Comparison of ENCODE assay signal across 9 mouse cellular contexts in the genomic region with DNA sequence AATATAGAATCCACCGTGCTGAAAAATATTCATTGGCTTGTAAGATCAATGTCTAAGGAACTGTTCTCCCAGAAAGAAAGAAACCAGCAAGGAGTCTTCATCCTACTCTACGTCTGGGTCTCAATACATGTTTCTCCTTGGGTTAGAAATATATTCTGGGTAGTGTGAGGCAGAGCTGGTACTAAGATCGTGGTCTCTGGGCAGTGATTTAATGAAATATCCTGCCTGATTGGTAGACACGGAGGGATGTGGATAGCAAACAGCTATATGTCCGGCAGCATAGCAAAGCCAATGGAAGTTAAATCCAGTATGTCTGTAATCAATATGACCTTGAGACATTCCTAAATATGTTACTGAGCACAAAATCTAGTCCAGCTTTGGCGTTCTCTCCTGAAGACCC. TPM values are rescaled to one million over a fixed set of nuclear protein-coding genes. Genes with fewer than 3 reads are reported as not detected.
DNase-seq lines count a peak whose midpoint lies in the region; ATAC-seq and TF ChIP-seq lines count a peak whose summit lies in the region.
"Had no signal": no experiment of that assay in that cellular context is flagged by ENCODE, and none has a peak within 500 bp of the region (broad histone marks: within the 10 kb centered on the region; RNA-seq: fewer than 3 reads in every experiment).

No protein-coding gene starts in this region.

- peaks cover 21% of the 10 kb centered on the region; the same call in 1 of the 2 replicates for H3K4me1 ChIP-seq in heart, embryonic 10.5 days
- H3K4me1 ChIP-seq in neural tube, embryonic 11.5 days (ENCODE audit: control insufficient read depth, insufficient read depth, low read length), result no peaks in the 10 kb centered on the region
- H3K4me1 ChIP-seq in limb, embryonic 14.5 days (ENCODE audit: control insufficient read depth, insufficient read depth, low read length), result no peaks in the 10 kb centered on the region
- H3K4me1 ChIP-seq: liver, embryonic 15.5 days had no signal

- no peak for ATAC-seq in neural tube, embryonic 11.5 days (ENCODE audit: insufficient read depth, low FRiP score, low TSS enrichment)
- no peak for ATAC-seq in limb, embryonic 14.5 days (ENCODE audit: low FRiP score, low read depth)

- H3K27me3 ChIP-seq in heart, embryonic 10.5 days (ENCODE audit: insufficient read depth, poor library complexity, severe bottlenecking), result 0 out of 2 replicates have a peak, but pooled peaks cover 3% of the 10 kb centered on the region
- H3K27me3 ChIP-seq in neural tube, embryonic 11.5 days (ENCODE audit: control insufficient read depth, insufficient read depth, low read length), result 0 out of 2 replicates have a peak, but pooled peaks cover 2% of the 10 kb centered on the region
- H3K27me3 ChIP-seq in limb, embryonic 14.5 days (ENCODE audit: control insufficient read depth, insufficient read depth, low read length), result peaks cover 16% of the 10 kb centered on the region; the same call in 1 of the 2 replicates
- H3K27me3 ChIP-seq: liver, embryonic 15.5 days had no signal

- no peak for DNase-seq in heart, embryonic 10.5 days (ENCODE audit: low spot score)
- DNase-seq in heart, postnatal 36 days, result no peak
- no peak for DNase-seq in neural tube, embryonic 11.5 days (ENCODE audit: low spot score)
- no peak for DNase-seq in neural tube, embryonic 10.5 days (ENCODE audit: extremely low spot score, low spot score)
- DNase-seq in limb, embryonic 14.5 days (ENCODE audit: low spot score), result no peak
- DNase-seq in right cerebral cortex, postnatal 36 days (ENCODE audit: low spot score in 2 of 2), result no peak
- DNase-seq in cerebellum, postnatal 4 days (ENCODE audit: low spot score in 2 of 2), result no peak
- no peak for DNase-seq in urinary bladder, adult 2 months (ENCODE audit: low spot score)

- no peak overlapping the region for H3K27ac ChIP-seq in heart, embryonic 10.5 days
- H3K27ac ChIP-seq in neural tube, embryonic 11.5 days (ENCODE audit: low read depth, low read length), result no peak overlapping the region
- H3K27ac ChIP-seq in limb, embryonic 14.5 days (replicated peaks; ENCODE audit: low read depth, low read length), result no peak overlapping the region
- H3K27ac ChIP-seq: liver, embryonic 15.5 days had no signal

- H3K9ac ChIP-seq in neural tube, embryonic 11.5 days (ENCODE audit: low read length), result no peak overlapping the region
- H3K9ac ChIP-seq in limb, embryonic 14.5 days (ENCODE audit: low read depth, low read length, severe bottlenecking), result no peak overlapping the region
- H3K9ac ChIP-seq: liver, embryonic 15.5 days had no signal

- no peaks in the 10 kb centered on the region for H3K9me3 ChIP-seq in heart, embryonic 10.5 days
- H3K9me3 ChIP-seq in neural tube, embryonic 11.5 days (ENCODE audit: control insufficient read depth, low read length), result no peaks in the 10 kb centered on the region
- H3K9me3 ChIP-seq in limb, embryonic 14.5 days (ENCODE audit: control insufficient read depth, low read length), result no peaks in the 10 kb centered on the region
- H3K9me3 ChIP-seq: liver, embryonic 15.5 days had no signal

- H3K36me3 ChIP-seq in heart, embryonic 10.5 days, result no peaks in the 10 kb centered on the region
- no peaks in the 10 kb centered on the region for H3K36me3 ChIP-seq in neural tube, embryonic 11.5 days (ENCODE audit: control insufficient read depth, insufficient read depth, low read length)
- H3K36me3 ChIP-seq in limb, embryonic 14.5 days (ENCODE audit: control insufficient read depth, insufficient read depth, low read length), result no peaks in the 10 kb centered on the region
- H3K36me3 ChIP-seq: liver, embryonic 15.5 days had no signal

- H3K4me3 ChIP-seq in heart, embryonic 10.5 days, result peak overlapping the region; percentile 51
- 0 out of 2 replicates have a peak overlapping the region, but pooled peaks have one; percentile 31 for H3K4me3 ChIP-seq in neural tube, embryonic 11.5 days (ENCODE audit: low read depth, low read length)
- H3K4me3 ChIP-seq in limb, embryonic 14.5 days (replicated peaks; ENCODE audit: low read length), result peak overlapping the region; percentile 27; the same call in 1 of the 2 replicates
- H3K4me3 ChIP-seq: liver, embryonic 15.5 days had no signal

- peak overlapping the region; percentile 47 for H3K4me2 ChIP-seq in neural tube, embryonic 11.5 days (ENCODE audit: low read depth)
- peak overlapping the region; percentile 52; the same call in 1 of the 2 replicates for H3K4me2 ChIP-seq in limb, embryonic 14.5 days (replicated peaks; ENCODE audit: low read depth, low read length, severe bottlenecking)

- intact Hi-C loops in heart, postnatal 36 days (cut with DNase I), result loop anchor here (5.0 kb wide), 2 partner anchors 71 to 169 kb away; no protein-coding TSS in a partner anchor

- 54% methylated on average over 6 of the region's 6 CpGs for WGBS in heart, embryonic 10.5 days
- 48% methylated on average over 6 of the region's 6 CpGs for WGBS in neural tube, embryonic 11.5 days
- 44% methylated on average over 6 of the region's 6 CpGs for WGBS in limb, embryonic 14.5 days

- no peak for TF ChIP-seq POLR2A in limb, embryonic 14.5 days (IDR thresholded peaks at IDR 0.05; ENCODE audit: borderline replicate concordance, extremely low read depth, insufficient read depth, insufficient read length)

RNA-seq across cellular contexts. Expression of a gene that starts 0.5 kb away (rescaled TPM):
- 1.2 and 3.6 TPM in 2 replicates for polyA plus RNA-seq in heart, embryonic 10.5 days (2016; fragmentation: Nextera tagmentation; extraction: Ambion mirVana)
- 10 to 100 TPM; 13.4 to 18.3 TPM for total RNA-seq in heart, postnatal 36 days (2021)
- polyA plus RNA-seq in neural tube, embryonic 11.5 days (2014; fragmentation: Nextera tagmentation; extraction: Ambion mirVana), result 33.1 and 44.0 TPM in 2 replicates
- 2.6 and 2.7 TPM in 2 replicates for polyA plus RNA-seq in limb, embryonic 14.5 days (2012; rRNA removed)
- polyA plus RNA-seq in limb, embryonic 14.5 days (2014; fragmentation: Nextera tagmentation; extraction: Ambion mirVana), result 4.1 and 4.6 TPM in 2 replicates
- 8.8 and 11.2 TPM in 2 replicates for polyA plus RNA-seq in urinary bladder, adult 2 months (2012; rRNA removed)
